Mouse (Mus musculus) forebrain, embryonic 10.5 days (tissue): ENCODE results near the gene Ints14. TPM values are rescaled to one million over a fixed set of nuclear protein-coding genes. Genes with fewer than 3 reads are reported as not detected.

Experiments used
- DNase-seq: peaks from one replicate; pipeline ENCODE4 v3.0.0-alpha.2; 2017; ENCODE audit warnings: low spot score; ENCODE audit errors: extremely low spot score
- H3K27ac ChIP-seq: fragments of 300-500 bp; sonication (generic); 2 replicates; pipeline ENCODE4 v1.5.1; 2016; ENCODE audit warnings: mild to moderate bottlenecking
- H3K27me3 ChIP-seq: fragments of 300-500 bp; sonication (generic); 2 replicates; pipeline ENCODE4 v1.6.1; 2016; ENCODE audit warnings: mild to moderate bottlenecking; ENCODE audit not compliant: poor library complexity, severe bottlenecking
- H3K36me3 ChIP-seq: fragments of 300-500 bp; sonication (generic); replicated peaks from 2 replicates; pipeline ENCODE4 v1.6.1; 2016; ENCODE audit warnings: mild to moderate bottlenecking, moderate library complexity
- H3K4me1 ChIP-seq: fragments of 300-500 bp; sonication (generic); 2 replicates; pipeline ENCODE4 v1.6.1; 2016
- H3K4me3 ChIP-seq: fragments of 300-500 bp; sonication (generic); 2 replicates; pipeline ENCODE4 v1.5.1; 2016; ENCODE audit warnings: mild to moderate bottlenecking, moderate library complexity
- H3K9me3 ChIP-seq: fragments of 300-500 bp; sonication (generic); 2 replicates; pipeline ENCODE4 v1.6.1; 2016; ENCODE audit warnings: mild to moderate bottlenecking, moderate library complexity
- WGBS: fragments of 180-500 bp; shearing (Covaris S2); methylation state at CpG from one replicate; pipeline ENCODE4 v1.1.7; 2016; 5-methylcytosine and 5-hydroxymethylcytosine counted together
- polyA plus RNA-seq: library from polyadenylated mRNA; unstranded; fragments of >200 nt; fragmentation: Nextera tagmentation; extraction: Ambion mirVana; gene quantifications from 2 replicates; pipeline ENCODE4 v1.2.1, GENCODE M21; 2016

The Ints14 gene
- polyA plus RNA-seq, 1 experiment from 2014 or later: 77.6 TPM

DNA sequence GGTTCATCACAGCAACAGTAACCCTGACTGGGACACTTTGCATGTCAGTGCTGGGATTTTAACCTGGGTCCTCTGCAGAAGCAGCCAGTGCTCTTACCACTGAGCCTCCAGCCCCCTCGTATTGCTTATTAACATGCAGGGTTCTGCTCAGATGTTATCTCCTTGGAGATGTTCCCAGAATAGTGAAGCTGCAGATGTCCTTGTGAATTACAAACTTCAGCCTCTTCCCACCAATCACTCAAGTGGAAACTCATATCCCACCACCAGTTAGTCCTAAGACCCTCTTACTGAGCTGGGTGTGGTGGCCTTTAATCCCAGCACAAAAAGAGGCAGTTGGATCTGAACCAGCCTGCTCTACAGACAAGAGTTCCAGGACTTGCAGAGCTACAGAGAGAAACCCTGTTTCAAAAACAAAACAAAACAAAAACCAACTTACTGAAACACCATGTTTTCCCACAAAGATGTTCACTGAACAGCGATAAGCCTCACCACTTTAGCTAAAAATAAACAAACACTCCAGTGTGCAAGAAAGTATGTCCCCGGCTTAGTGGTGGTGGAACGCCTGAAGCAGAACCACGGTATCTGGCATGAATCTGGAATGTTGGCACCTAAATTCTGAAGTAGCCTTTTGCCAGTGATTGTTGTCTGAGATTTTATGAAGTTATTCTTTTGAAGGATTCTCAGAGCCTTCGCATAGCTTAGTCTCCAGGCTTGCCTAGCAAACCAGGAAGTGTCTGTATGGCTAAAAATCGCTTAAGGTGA is 54.9 kb downstream of the Ints14 start:
- Histone ChIP-seq H3K4me3 (no peak overlapping the region), H3K27ac (no peak overlapping the region), H3K27me3 (no peaks in the 10 kb centered on the region), H3K36me3 (peaks cover 9% of the 10 kb centered on the region), H3K9me3 (no peaks in the 10 kb centered on the region), H3K4me1 (peaks cover 38% of the 10 kb centered on the region)
- WGBS: 91% methylated on average over 7 of the region's 7 CpGs
- no peak for DNase-seq

- peaks cover 7% of the 10 kb centered on the region for H3K36me3 ChIP-seq
- no peaks in the 10 kb centered on the region for H3K9me3 ChIP-seq
- no peak for DNase-seq
- no peak overlapping the region for H3K27ac ChIP-seq
- H3K4me1 ChIP-seq: peaks cover 46% of the 10 kb centered on the region
- 86% methylated on average over 4 of the region's 4 CpGs for WGBS
- H3K4me3 ChIP-seq: no peak overlapping the region
- no peaks in the 10 kb centered on the region for H3K27me3 ChIP-seq
These were observed 55.7 kb downstream of the Ints14 start for GRCm38 (mm10) chr9:65016241-65016977.

GRCm38 (mm10) chr9:65016978-65017827 is 56.5 kb downstream of the Ints14 start:
- no peaks in the 10 kb centered on the region for H3K27me3 ChIP-seq
- H3K9me3 ChIP-seq: no peaks in the 10 kb centered on the region
- peaks cover 7% of the 10 kb centered on the region for H3K36me3 ChIP-seq
- no peak overlapping the region for H3K27ac ChIP-seq
- peaks cover 54% of the 10 kb centered on the region for H3K4me1 ChIP-seq
- WGBS: 89% methylated on average over 16 of the region's 16 CpGs
- no peak for DNase-seq
- no peak overlapping the region for H3K4me3 ChIP-seq

GRCm38 (mm10) chr9:65017896-65018295 is 57.2 kb downstream of the Ints14 start:
- Histone ChIP-seq H3K4me3 (no peak overlapping the region), H3K36me3 (peaks cover 7% of the 10 kb centered on the region), H3K27ac (no peak overlapping the region), H3K9me3 (no peaks in the 10 kb centered on the region), H3K4me1 (peaks cover 59% of the 10 kb centered on the region), H3K27me3 (peaks cover 6% of the 10 kb centered on the region)
- 91% methylated on average over 4 of the region's 4 CpGs for WGBS
- DNase-seq: no peak

DNA sequence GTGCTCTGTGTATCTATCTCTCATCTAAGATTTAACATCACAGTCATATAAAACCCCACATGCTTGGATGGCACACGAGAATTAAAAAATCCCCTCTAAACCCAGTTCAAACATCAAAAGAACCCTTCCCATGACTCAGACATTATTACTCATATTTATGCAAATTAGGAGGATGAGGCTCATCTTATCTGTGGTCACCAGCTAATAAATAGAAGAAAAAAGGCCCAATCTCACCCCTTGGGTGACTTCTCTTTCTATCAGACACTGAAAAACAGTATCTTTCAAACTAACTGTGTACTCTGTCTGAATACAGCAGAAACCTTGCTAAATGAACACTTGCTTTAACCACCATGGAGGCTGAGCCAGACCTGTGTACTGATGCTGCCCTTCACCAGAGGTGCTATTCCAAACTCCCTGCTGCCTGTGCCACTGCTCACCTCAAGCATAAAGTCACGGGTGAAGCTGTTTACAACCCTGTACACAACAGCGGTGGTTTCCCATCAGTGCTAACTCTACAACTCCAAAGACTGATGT is 58.0 kb downstream of the Ints14 start:
- Histone ChIP-seq H3K9me3 (no peaks in the 10 kb centered on the region), H3K27me3 (peaks cover 14% of the 10 kb centered on the region), H3K36me3 (peaks cover 7% of the 10 kb centered on the region), H3K4me1 (peaks cover 59% of the 10 kb centered on the region), H3K4me3 (no peak overlapping the region), H3K27ac (no peak overlapping the region)
- 85% methylated on average over 3 of the region's 3 CpGs for WGBS
- no peak for DNase-seq

DNA sequence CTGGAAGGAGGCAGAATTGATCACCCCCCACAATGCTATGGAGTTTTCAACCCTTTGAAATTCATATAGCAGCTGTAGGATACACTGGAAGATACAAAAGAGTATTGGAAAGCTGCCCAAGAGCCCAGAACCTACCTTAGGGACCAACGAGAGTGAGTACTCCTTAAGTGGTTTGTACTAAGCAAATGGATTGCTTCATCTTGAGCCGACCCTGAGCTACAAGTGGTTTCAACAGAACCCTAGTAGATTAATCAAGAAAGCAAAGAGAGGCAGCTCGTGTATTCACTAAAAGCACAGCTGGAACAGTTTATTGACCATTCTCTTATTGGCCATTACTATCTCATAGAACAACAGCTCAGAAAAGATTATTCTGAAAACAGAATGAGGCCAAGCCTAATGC is 58.4 kb downstream of the Ints14 start:
- peaks cover 7% of the 10 kb centered on the region for H3K36me3 ChIP-seq
- H3K27ac ChIP-seq: no peak overlapping the region
- no peaks in the 10 kb centered on the region for H3K9me3 ChIP-seq
- WGBS: 78% methylated on average over 3 of the region's 3 CpGs
- H3K4me1 ChIP-seq: peaks cover 59% of the 10 kb centered on the region
- peaks cover 18% of the 10 kb centered on the region for H3K27me3 ChIP-seq
- H3K4me3 ChIP-seq: peak overlapping the region; percentile 74; the same call in 1 of the 2 replicates
- no peak for DNase-seq

DNA sequence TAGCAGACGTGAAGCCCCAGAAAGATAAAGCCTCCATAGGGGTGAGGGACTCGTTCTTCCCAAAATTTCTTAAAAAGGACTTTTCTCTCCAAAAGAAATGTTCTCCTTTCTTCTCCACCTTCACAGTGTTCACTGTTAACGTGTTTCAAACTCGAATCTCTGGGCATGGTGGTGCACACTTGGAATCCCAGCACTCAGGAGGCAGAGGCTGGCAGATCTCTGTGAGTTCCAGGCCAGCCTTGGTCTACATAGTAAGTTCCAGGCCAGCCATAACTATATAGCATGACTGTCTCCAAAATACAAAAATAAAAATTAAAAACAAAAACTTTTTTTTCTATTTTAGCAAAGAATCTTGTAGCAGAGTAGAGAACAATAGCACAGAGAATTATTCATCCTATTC is 59.4 kb downstream of the Ints14 start:
- peaks cover 18% of the 10 kb centered on the region for H3K27me3 ChIP-seq
- WGBS: 81% methylated on average over 4 of the region's 4 CpGs
- no peak for DNase-seq
- H3K27ac ChIP-seq: no peak overlapping the region
- no peaks in the 10 kb centered on the region for H3K9me3 ChIP-seq
- H3K4me1 ChIP-seq: peaks cover 59% of the 10 kb centered on the region
- H3K4me3 ChIP-seq: peak overlapping the region; percentile 74
- peaks cover 5% of the 10 kb centered on the region for H3K36me3 ChIP-seq

GRCm38 (mm10) chr9:65020991-65021886 is 60.5 kb downstream of the Ints14 start, which contains the start of gene Hacd3:
Hacd3 (minus strand) TSS chr9:65021693.
- Histone ChIP-seq H3K36me3 (no peaks in the 10 kb centered on the region), H3K9me3 (no peaks in the 10 kb centered on the region), H3K4me3 (peak within 1 kb of the TSS; percentile 74), H3K4me1 (peaks cover 57% of the 10 kb centered on the region), H3K27me3 (peaks cover 18% of the 10 kb centered on the region), H3K27ac (peak within 1 kb of the TSS; percentile 91)
- under 1% methylated on average over 81 of the region's 81 CpGs for WGBS
- DNase-seq: peak; percentile 95

DNA sequence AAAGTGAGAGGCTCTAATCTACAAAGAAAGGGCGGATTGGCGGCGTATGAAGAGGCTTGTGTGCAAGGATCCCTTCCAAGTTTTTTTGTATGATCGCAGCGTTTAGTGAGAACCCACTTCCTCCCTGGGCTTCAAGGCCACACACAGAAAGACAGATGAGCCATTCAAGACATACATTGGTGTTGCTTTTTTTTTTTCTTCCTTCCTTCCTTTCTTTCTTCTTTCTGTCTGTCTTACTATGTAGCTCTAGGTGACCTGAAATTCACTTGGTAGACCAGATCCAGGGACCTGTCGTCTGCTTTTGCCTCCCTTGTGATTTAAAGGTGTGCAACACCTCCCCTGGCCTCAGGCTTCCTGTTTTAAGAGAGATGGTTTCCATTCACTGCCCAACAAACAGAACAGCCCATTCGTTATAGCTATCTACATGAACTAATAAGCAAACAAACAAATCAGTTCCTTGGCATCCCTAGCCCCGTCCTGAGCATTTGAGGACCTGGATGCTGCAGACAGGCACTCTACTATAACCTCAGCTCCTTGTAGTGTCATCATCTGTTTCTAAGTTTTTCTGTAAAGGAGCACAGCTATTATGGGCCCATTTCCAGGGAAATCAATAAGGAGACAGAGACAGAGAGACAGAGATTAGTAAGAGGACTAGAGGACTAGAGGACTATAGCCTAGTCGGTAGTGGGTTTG is 61.3 kb downstream of the Ints14 start:
- Histone ChIP-seq H3K9me3 (no peaks in the 10 kb centered on the region), H3K27me3 (peaks cover 18% of the 10 kb centered on the region), H3K4me3 (peak overlapping the region; percentile 74), H3K36me3 (no peaks in the 10 kb centered on the region), H3K27ac (peak overlapping the region; percentile 91), H3K4me1 (peaks cover 49% of the 10 kb centered on the region)
- no peak for DNase-seq
- 20% methylated on average over 9 of the region's 9 CpGs for WGBS

DNA sequence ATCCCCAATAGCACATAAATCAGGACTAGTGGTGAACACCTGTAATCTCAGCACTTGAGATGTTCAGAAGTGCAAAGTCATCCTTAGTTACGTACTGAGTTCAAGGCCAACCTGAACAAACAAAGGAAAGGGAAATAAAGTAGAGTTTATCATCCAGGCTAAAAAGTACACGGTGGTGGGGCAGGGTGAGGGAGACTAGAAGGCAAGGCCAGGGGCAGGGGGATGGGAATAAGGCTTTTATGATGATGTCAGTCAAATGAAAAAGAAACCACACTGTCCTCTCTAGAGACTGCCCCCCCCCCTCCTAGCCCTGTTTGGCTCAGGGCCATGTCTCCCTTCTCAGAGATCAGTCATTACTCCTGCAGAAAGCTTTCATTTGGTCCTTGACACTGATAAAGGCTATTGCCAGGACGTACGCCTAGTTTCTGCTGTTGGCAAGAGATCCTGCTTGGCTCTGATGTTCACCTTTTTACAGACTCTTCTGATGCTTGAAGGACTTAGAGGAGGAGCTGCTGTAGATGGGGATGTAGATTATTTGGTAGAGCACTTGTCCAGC is 62.0 kb downstream of the Ints14 start:
- Histone ChIP-seq H3K4me1 (peaks cover 48% of the 10 kb centered on the region), H3K27me3 (peaks cover 18% of the 10 kb centered on the region), H3K9me3 (no peaks in the 10 kb centered on the region), H3K27ac (peak overlapping the region; percentile 91), H3K4me3 (no peak overlapping the region), H3K36me3 (no peaks in the 10 kb centered on the region)
- no peak for DNase-seq
- 90% methylated on average over 4 of the region's 4 CpGs for WGBS

DNA sequence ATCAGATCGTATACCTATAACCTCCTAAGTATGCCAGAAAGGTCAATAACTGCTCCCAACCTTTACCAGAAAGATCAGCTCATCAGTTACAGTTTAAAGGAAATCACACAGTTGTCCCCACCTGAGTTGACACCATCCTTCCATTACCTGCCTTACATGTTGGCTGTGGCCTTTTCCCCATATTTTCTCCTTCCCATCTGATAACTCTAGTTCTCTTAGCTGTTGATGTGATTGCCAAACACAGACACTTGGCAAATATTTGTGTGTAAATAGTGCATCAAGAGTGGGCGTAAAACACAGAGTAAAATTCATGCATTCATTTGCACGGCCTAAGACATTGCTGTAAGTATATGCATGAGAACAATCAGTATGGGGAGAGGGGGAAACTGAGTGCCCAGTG is 62.7 kb downstream of the Ints14 start:
- no peaks in the 10 kb centered on the region for H3K36me3 ChIP-seq
- peaks cover 18% of the 10 kb centered on the region for H3K27me3 ChIP-seq
- H3K4me3 ChIP-seq: no peak overlapping the region
- WGBS: 92% methylated on average over 3 of the region's 3 CpGs
- no peak for DNase-seq
- no peaks in the 10 kb centered on the region for H3K9me3 ChIP-seq
- no peak overlapping the region for H3K27ac ChIP-seq
- H3K4me1 ChIP-seq: peaks cover 43% of the 10 kb centered on the region
